Comparison of ENCODE assay signal across 9 mouse cellular contexts in the genomic region with DNA sequence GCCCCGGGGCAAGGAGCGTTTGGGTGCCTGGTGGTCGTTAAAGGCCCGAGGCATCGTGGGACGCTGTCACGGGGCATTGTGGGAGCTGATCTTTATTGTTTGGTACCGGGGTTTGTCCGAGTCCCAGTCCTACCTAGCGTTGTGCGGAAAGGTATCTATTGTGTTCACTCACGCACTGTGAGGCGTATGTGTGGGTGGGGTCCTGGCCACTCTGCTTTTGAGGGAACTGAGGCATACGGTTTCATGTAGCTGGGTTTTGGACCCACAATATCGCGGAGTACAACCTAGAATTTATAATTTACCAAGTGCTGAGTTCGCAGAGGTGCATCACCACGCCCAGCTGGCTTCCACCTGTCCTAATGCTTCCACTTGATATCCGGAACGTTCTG. TPM values are rescaled to one million over a fixed set of nuclear protein-coding genes. Genes with fewer than 3 reads are reported as not detected.
DNase-seq lines count a peak whose midpoint lies in the region; ATAC-seq and TF ChIP-seq lines count a peak whose summit lies in the region.
"Had no signal": no experiment of that assay in that cellular context is flagged by ENCODE, and none has a peak within 500 bp of the region (broad histone marks: within the 10 kb centered on the region; RNA-seq: fewer than 3 reads in every experiment).

No protein-coding gene starts in this region.

- 0 out of 2 replicates have a peak, but pooled peaks cover 1% of the 10 kb centered on the region for H3K4me1 ChIP-seq in heart, adult 2 months (ENCODE audit: control insufficient read depth, insufficient read depth, low read length)
- H3K4me1 ChIP-seq in E14TG2a.4 (replicated peaks; ENCODE audit: low read depth, low read length), result peaks cover 88% of the 10 kb centered on the region
- H3K4me1 ChIP-seq in forebrain, postnatal 0 days (ENCODE audit: insufficient read depth), result peaks cover 18% of the 10 kb centered on the region
- peaks cover 0 to 10% of the 10 kb centered on the region in 2 experiments; a peak in 3 of 4 replicates for H3K4me1 ChIP-seq in liver, embryonic 14.5 days (replicated peaks; ENCODE audit: control insufficient read depth in 2 of 2, insufficient read depth in 2 of 2, low read length in 1 of 2)

- H3K27ac ChIP-seq in heart, adult 2 months, result peak overlapping the region; percentile 91
- peak overlapping the region; percentile 100 for H3K27ac ChIP-seq in forebrain, postnatal 0 days (ENCODE audit: low read depth, low read length)
- no peak overlapping the region for H3K27ac ChIP-seq in liver, embryonic 14.5 days

- peak overlapping the region; percentile 71 for H3K4me2 ChIP-seq in forebrain, postnatal 0 days (ENCODE audit: low read depth)
- peak overlapping the region; percentile 93 for H3K4me2 ChIP-seq in liver, embryonic 14.5 days (ENCODE audit: low read depth)

- peak overlapping the region; percentile 95 for H3K9ac ChIP-seq in heart, adult 2 months (ENCODE audit: low read depth, low read length)
- H3K9ac ChIP-seq in forebrain, postnatal 0 days, result peak overlapping the region; percentile 94
- peak overlapping the region; percentile 75 for H3K9ac ChIP-seq in liver, embryonic 14.5 days (replicated peaks)

- no peak for TF ChIP-seq POLR2A in heart, adult 2 months (IDR thresholded peaks at IDR 0.05; ENCODE audit: insufficient read depth, low read depth, low read length)

- no peak for TF ChIP-seq EP300 in heart, adult 2 months (IDR thresholded peaks at IDR 0.05; ENCODE audit: insufficient read depth, low read depth, low read length)
- TF ChIP-seq EP300 in liver, embryonic 14.5 days (IDR thresholded peaks at IDR 0.05; ENCODE audit: low read depth), result no peak

- ATAC-seq in forebrain, postnatal 0 days, result 0 out of 2 replicates have a peak, but pooled peaks have one; percentile 1
- no peak for ATAC-seq in liver, embryonic 14.5 days (ENCODE audit: insufficient read depth)

- peak overlapping the region; percentile 92 for H3K4me3 ChIP-seq in heart, adult 2 months
- H3K4me3 ChIP-seq in E14TG2a.4 (replicated peaks; ENCODE audit: low read length), result peak overlapping the region; percentile 92
- H3K4me3 ChIP-seq in forebrain, postnatal 0 days (ENCODE audit: low read depth, low read length), result peak overlapping the region; percentile 67
- H3K4me3 ChIP-seq in liver, embryonic 14.5 days (ENCODE audit: insufficient read depth in 1 of 2, low read depth in 2 of 2, low read length in 2 of 2), result peak overlapping the region; percentile 66 to 81

- no peak for TF ChIP-seq CTCF in heart, adult 2 months (IDR thresholded peaks at IDR 0.05)
- no peak for TF ChIP-seq CTCF in E14TG2a.4 (conservative IDR thresholded peaks at IDR 0.05; ENCODE audit: low read length)
- no peak for TF ChIP-seq CTCF in forebrain, postnatal 0 days (IDR thresholded peaks at IDR 0.05; ENCODE audit: low read depth)
- no peak for TF ChIP-seq CTCF in liver, embryonic 14.5 days (IDR thresholded peaks at IDR 0.05; ENCODE audit: low read depth)

- no peaks in the 10 kb centered on the region for H3K27me3 ChIP-seq in heart, adult 2 months (ENCODE audit: control insufficient read depth, insufficient read depth, low read length)
- H3K27me3 ChIP-seq in E14TG2a.4 (ENCODE audit: insufficient read depth, low read length), result no peaks in the 10 kb centered on the region
- no peaks in the 10 kb centered on the region for H3K27me3 ChIP-seq in forebrain, postnatal 0 days (ENCODE audit: insufficient read depth, low read length)
- H3K27me3 ChIP-seq in liver, embryonic 14.5 days (ENCODE audit: control insufficient read depth, insufficient read depth, low read length), result peaks cover 12% of the 10 kb centered on the region; the same call in 1 of the 2 replicates

- H3K9me3 ChIP-seq in E14TG2a.4 (ENCODE audit: low read length), result no peaks in the 10 kb centered on the region
- H3K9me3 ChIP-seq in forebrain, postnatal 0 days (ENCODE audit: low read length), result no peaks in the 10 kb centered on the region
- no peaks in the 10 kb centered on the region for H3K9me3 ChIP-seq in liver, embryonic 14.5 days (ENCODE audit: control insufficient read depth, low read length)

- no peaks in the 10 kb centered on the region for H3K79me2 ChIP-seq in heart, adult 2 months (replicated peaks; ENCODE audit: control insufficient read depth, insufficient read depth, low read length)

- 2% methylated on average over 20 of the region's 20 CpGs for WGBS in heart, adult 2 months
- WGBS in forebrain, postnatal 0 days, result 1% methylated on average over 20 of the region's 20 CpGs
- WGBS in liver, embryonic 14.5 days (ENCODE audit: insufficient replicate concordance), result 2% methylated on average over 20 of the region's 20 CpGs

- intact Hi-C loops in heart, adult 2 months (cut with DNase I), result loop anchor here (1.0 to 5.0 kb wide), 3 partner anchors 23 to 35 kb away; a partner anchor contains a TSS

- H3K36me3 ChIP-seq in heart, adult 2 months (ENCODE audit: control insufficient read depth, insufficient read depth, low read length), result no peaks in the 10 kb centered on the region
- peaks cover 43% of the 10 kb centered on the region for H3K36me3 ChIP-seq in E14TG2a.4 (ENCODE audit: insufficient read depth, low read length)
- peaks cover 22% of the 10 kb centered on the region for H3K36me3 ChIP-seq in forebrain, postnatal 0 days (ENCODE audit: insufficient read depth)
- H3K36me3 ChIP-seq in liver, embryonic 14.5 days (replicated peaks; ENCODE audit: control insufficient read depth, insufficient read depth, low read depth), result no peaks in the 10 kb centered on the region

- DNase-seq in heart, adult 2 months, result no peak
- DNase-seq in heart, adult 18-20 months, result no peak
- no peak for DNase-seq in forebrain, postnatal 0 days
- DNase-seq in liver, embryonic 14.5 days (ENCODE audit: low read depth in 3 of 3, low spot score in 3 of 3), result no peak
- no peak for DNase-seq in right cerebral cortex, adult 18-20 months
- DNase-seq in adrenal gland, postnatal 14 days, result no peak
- DNase-seq in adrenal gland, adult (ENCODE audit: inconsistent age in 2 of 2, low spot score in 1 of 2), result no peak

RNA-seq across cellular contexts. Expression of a gene that starts 0.9 kb away (rescaled TPM):
- 10 to 100 TPM; 14.5 to 14.9 TPM for total RNA-seq in heart, adult 2 months (2021)
- polyA plus RNA-seq in heart, adult 2 months (2012; rRNA removed), result 12.3 and 28.7 TPM in 2 replicates
- 10 to 100 TPM; 13.3 to 20.8 TPM for total RNA-seq in heart, adult 18-20 months (2021)
- 196 and 242 TPM in 2 replicates for total RNA-seq in forebrain, postnatal 0 days (2014; rRNA removed)
- 258 and 279 TPM in 2 replicates for polyA plus RNA-seq in forebrain, postnatal 0 days (2015; fragmentation: Nextera tagmentation; extraction: Ambion mirVana)
- polyA plus RNA-seq in liver, embryonic 14.5 days (2012; rRNA removed), result 3.8 and 4.0 TPM in 2 replicates
- 2.3 TPM in 2 replicates for polyA plus RNA-seq in liver, embryonic 14.5 days (2014; fragmentation: Nextera tagmentation; extraction: Ambion mirVana)
- 6.1 and 7.5 TPM in 2 replicates for total RNA-seq in adrenal gland, postnatal 14 days (2021)

RNA-seq across cellular contexts. Expression of a gene that starts 4.5 kb away (rescaled TPM):
- total RNA-seq in heart, adult 2 months (2021), result not detected
- polyA plus RNA-seq in heart, adult 2 months (2012; rRNA removed), result 0.04 TPM in 1 of 2 replicates, not detected in the other
- not detected for total RNA-seq in heart, adult 18-20 months (2021)
- not detected in 2 replicates for total RNA-seq in forebrain, postnatal 0 days (2014; rRNA removed)
- 0.13 and 0.31 TPM in 2 replicates for polyA plus RNA-seq in forebrain, postnatal 0 days (2015; fragmentation: Nextera tagmentation; extraction: Ambion mirVana)
- not detected in 2 replicates for polyA plus RNA-seq in liver, embryonic 14.5 days (2012; rRNA removed)
- not detected in 2 replicates for polyA plus RNA-seq in liver, embryonic 14.5 days (2014; fragmentation: Nextera tagmentation; extraction: Ambion mirVana)
- total RNA-seq in adrenal gland, postnatal 14 days (2021), result not detected in 2 replicates
- total RNA-seq: hematopoietic stem cell, adult 5-6 weeks had no signal

RNA-seq across cellular contexts. Expression of a gene that starts 22.8 kb away (rescaled TPM):
- total RNA-seq in heart, adult 2 months (2021), result 10 to 100 TPM; 16.1 to 17.4 TPM
- polyA plus RNA-seq in heart, adult 2 months (2012; rRNA removed), result 12.9 and 20.7 TPM in 2 replicates
- 10 to 100 TPM; 15.3 to 18.3 TPM for total RNA-seq in heart, adult 18-20 months (2021)
- total RNA-seq in forebrain, postnatal 0 days (2014; rRNA removed), result 103 and 119 TPM in 2 replicates
- polyA plus RNA-seq in forebrain, postnatal 0 days (2015; fragmentation: Nextera tagmentation; extraction: Ambion mirVana), result 20.8 and 26.8 TPM in 2 replicates
- polyA plus RNA-seq in liver, embryonic 14.5 days (2012; rRNA removed), result 1.7 and 1.8 TPM in 2 replicates
- 1.0 and 1.6 TPM in 2 replicates for polyA plus RNA-seq in liver, embryonic 14.5 days (2014; fragmentation: Nextera tagmentation; extraction: Ambion mirVana)
- 18.9 and 20.4 TPM in 2 replicates for total RNA-seq in adrenal gland, postnatal 14 days (2021)

RNA-seq across cellular contexts. Expression of a gene that starts 25.9 kb away (rescaled TPM):
- 10 to 100 TPM; 14.0 to 14.7 TPM for total RNA-seq in heart, adult 2 months (2021)
- polyA plus RNA-seq in heart, adult 2 months (2012; rRNA removed), result 17.0 and 20.4 TPM in 2 replicates
- total RNA-seq in heart, adult 18-20 months (2021), result 10 to 100 TPM; 15.4 to 24.2 TPM
- total RNA-seq in forebrain, postnatal 0 days (2014; rRNA removed), result 412 and 434 TPM in 2 replicates
- polyA plus RNA-seq in forebrain, postnatal 0 days (2015; fragmentation: Nextera tagmentation; extraction: Ambion mirVana), result 102 and 107 TPM in 2 replicates
- polyA plus RNA-seq in liver, embryonic 14.5 days (2012; rRNA removed), result 0.43 and 0.48 TPM in 2 replicates
- polyA plus RNA-seq in liver, embryonic 14.5 days (2014; fragmentation: Nextera tagmentation; extraction: Ambion mirVana), result 0.05 TPM in 1 of 2 replicates, not detected in the other
- 5.7 and 6.4 TPM in 2 replicates for total RNA-seq in adrenal gland, postnatal 14 days (2021)

RNA-seq across cellular contexts. Expression of a gene that starts 38.2 kb away (rescaled TPM):
- total RNA-seq in heart, adult 2 months (2021), result not detected
- not detected in 2 replicates for polyA plus RNA-seq in heart, adult 2 months (2012; rRNA removed)
- total RNA-seq in heart, adult 18-20 months (2021), result not detected
- total RNA-seq in forebrain, postnatal 0 days (2014; rRNA removed), result 0.31 and 0.43 TPM in 2 replicates
- polyA plus RNA-seq in forebrain, postnatal 0 days (2015; fragmentation: Nextera tagmentation; extraction: Ambion mirVana), result not detected in 2 replicates
- polyA plus RNA-seq in liver, embryonic 14.5 days (2012; rRNA removed), result not detected in 2 replicates
- polyA plus RNA-seq in liver, embryonic 14.5 days (2014; fragmentation: Nextera tagmentation; extraction: Ambion mirVana), result not detected in 2 replicates
- not detected in 2 replicates for total RNA-seq in adrenal gland, postnatal 14 days (2021)
- total RNA-seq: hematopoietic stem cell, adult 5-6 weeks had no signal
